Mouse (Mus musculus) MEL (cell line): ENCODE data around the gene Parva. TPM values are rescaled to one million over a fixed set of nuclear protein-coding genes. Genes with fewer than 3 reads are reported as not detected.

Experiments
- DNase-seq: peaks from one replicate; pipeline ENCODE4 v3.0.0; 2011; ENCODE audit warnings: low read depth, low spot score
- H3K27ac ChIP-seq: 2 replicates; pipeline ENCODE4 v1.5.1; 2012; ENCODE audit warnings: low read depth, mild to moderate bottlenecking, control low read depth, low read length, moderate library complexity; ENCODE audit not compliant: control insufficient read depth
- H3K27me3 ChIP-seq, 2 experiments: fragments of 150-350 bp in 1 of 2; sonication (generic) in 1 of 2; 2 replicates each; pipeline ENCODE4 v1.6.1; 2012; ENCODE audit warnings: low read length in 2 of 2, mild to moderate bottlenecking in 2 of 2, improper control_type of control experiment in 1 of 2, moderate library complexity in 1 of 2; ENCODE audit not compliant: insufficient read depth in 2 of 2, control insufficient read depth in 1 of 2
- H3K36me3 ChIP-seq, 2 experiments: 2 replicates each; pipeline ENCODE4 v1.6.1; 2012 to 2014; ENCODE audit warnings: low read length in 2 of 2, improper control_type of control experiment in 1 of 2, inconsistent platforms in 1 of 2, mild to moderate bottlenecking in 1 of 2; ENCODE audit not compliant: insufficient read depth in 2 of 2, control insufficient read depth in 1 of 2
- H3K4me1 ChIP-seq, 2 experiments: fragments of 150-350 bp in 1 of 2; sonication (generic) in 1 of 2; 2 replicates each; pipeline ENCODE4 v1.6.1; 2012; ENCODE audit warnings: low read length in 2 of 2, improper control_type of control experiment in 1 of 2, mild to moderate bottlenecking in 1 of 2; ENCODE audit not compliant: insufficient read depth in 2 of 2, control insufficient read depth in 1 of 2
- H3K4me3 ChIP-seq, 2 experiments: fragments of 150-350 bp in 1 of 2; sonication (generic) in 1 of 2; 2 replicates each; pipeline ENCODE4 v1.5.1; 2012; ENCODE audit warnings: low read depth in 2 of 2, low read length in 2 of 2, mild to moderate bottlenecking in 2 of 2, moderate library complexity in 2 of 2, control low read depth in 1 of 2, improper control_type of control experiment in 1 of 2; ENCODE audit not compliant: control insufficient read depth in 1 of 2, insufficient read depth in 1 of 2
- H3K79me2 ChIP-seq: 2 replicates; pipeline ENCODE4 v1.6.1; 2012; ENCODE audit warnings: mild to moderate bottlenecking, low read length, moderate library complexity; ENCODE audit not compliant: control insufficient read depth, poor library complexity, insufficient read depth
- H3K9ac ChIP-seq: 2 replicates; pipeline ENCODE4 v1.6.1; 2012; ENCODE audit warnings: low read depth, mild to moderate bottlenecking, control low read depth, low read length, moderate library complexity; ENCODE audit not compliant: control insufficient read depth, poor library complexity, severe bottlenecking
- H3K9me3 ChIP-seq: fragments of 150-350 bp; sonication (generic); replicated peaks from 2 replicates; pipeline ENCODE4 v1.6.1; 2012; ENCODE audit warnings: mild to moderate bottlenecking, low read length, improper control_type of control experiment, moderate library complexity; ENCODE audit not compliant: insufficient read depth
- E2F4 ChIP-seq: IDR thresholded peaks from 2 replicates; pipeline ENCODE4 v1.6.1; 2011; ENCODE audit warnings: low read depth, low read length, improper control_type of control experiment, borderline replicate concordance
- EP300 ChIP-seq, 2 experiments: IDR thresholded peaks; 2 replicates each; pipeline ENCODE4 v1.6.1; 2011; ENCODE audit warnings: improper control_type of control experiment in 2 of 2, low read length in 2 of 2, low read depth in 1 of 2, mild to moderate bottlenecking in 1 of 2
- ETS1 ChIP-seq: IDR thresholded peaks from 2 replicates; pipeline ENCODE4 v1.6.1; 2012; ENCODE audit warnings: low read depth, mild to moderate bottlenecking, inconsistent platforms, low read length, improper control_type of control experiment, moderate library complexity
- GABPA ChIP-seq: IDR thresholded peaks from 2 replicates; pipeline ENCODE4 v1.6.1; 2012; ENCODE audit warnings: low read depth, mild to moderate bottlenecking, inconsistent platforms, low read length, improper control_type of control experiment, moderate library complexity
- GATA1 ChIP-seq: IDR thresholded peaks from 2 replicates; pipeline ENCODE4 v1.6.1; 2011; ENCODE audit warnings: low read depth, low read length, improper control_type of control experiment
- HCFC1 ChIP-seq: IDR thresholded peaks from 2 replicates; pipeline ENCODE4 v1.6.1; 2012; ENCODE audit warnings: low read depth, mild to moderate bottlenecking, inconsistent platforms, low read length, improper control_type of control experiment, moderate library complexity
- MAX ChIP-seq: IDR thresholded peaks from 2 replicates; pipeline ENCODE4 v1.6.1; 2011; ENCODE audit warnings: low read length, improper control_type of control experiment
- MAZ ChIP-seq: IDR thresholded peaks from 2 replicates; pipeline ENCODE4 v1.6.1; 2012; ENCODE audit warnings: low read depth, mild to moderate bottlenecking, inconsistent platforms, low read length, improper control_type of control experiment
- MXI1 ChIP-seq: IDR thresholded peaks from 2 replicates; pipeline ENCODE4 v1.6.1; 2011; ENCODE audit warnings: mild to moderate bottlenecking, low read depth, low read length, improper control_type of control experiment
- MYB ChIP-seq: IDR thresholded peaks from 2 replicates; pipeline ENCODE4 v1.6.1; 2011; ENCODE audit warnings: mild to moderate bottlenecking, low read depth, low read length, improper control_type of control experiment
- NRF1 ChIP-seq: IDR thresholded peaks from 2 replicates; pipeline ENCODE4 v1.6.1; 2014; ENCODE audit warnings: low read depth, mild to moderate bottlenecking, inconsistent platforms, low read length, improper control_type of control experiment, moderate library complexity; ENCODE audit not compliant: poor library complexity, insufficient read depth, severe bottlenecking
- POLR2A ChIP-seq, 2 experiments: IDR thresholded peaks; 2 replicates each; pipeline ENCODE4 v1.6.1; 2011 to 2012; ENCODE audit warnings: low read length in 2 of 2, mild to moderate bottlenecking in 2 of 2, control low read depth in 1 of 2, improper control_type of control experiment in 1 of 2, low read depth in 1 of 2, moderate library complexity in 1 of 2; ENCODE audit not compliant: control insufficient read depth in 1 of 2, insufficient read depth in 1 of 2, poor library complexity in 1 of 2
- POLR2AphosphoS2 ChIP-seq: IDR thresholded peaks from 2 replicates; pipeline ENCODE4 v1.6.1; 2011; ENCODE audit warnings: low read length, improper control_type of control experiment
- POLR2AphosphoS5 ChIP-seq: IDR thresholded peaks from 2 replicates; pipeline ENCODE4 v1.6.1; 2012; ENCODE audit warnings: low read depth, borderline replicate concordance, mild to moderate bottlenecking, inconsistent platforms, low read length, moderate library complexity, mixed read lengths
- RAD21 ChIP-seq: IDR thresholded peaks from 2 replicates; pipeline ENCODE4 v1.6.1; 2011; ENCODE audit warnings: mild to moderate bottlenecking, low read depth, low read length, improper control_type of control experiment
- RCOR1 ChIP-seq: IDR thresholded peaks from 2 replicates; pipeline ENCODE4 v1.6.1; 2012; ENCODE audit warnings: low read depth, mild to moderate bottlenecking, inconsistent platforms, low read length, improper control_type of control experiment
- SIN3A ChIP-seq: IDR thresholded peaks from 2 replicates; pipeline ENCODE4 v1.6.1; 2012; ENCODE audit warnings: low read length, improper control_type of control experiment, inconsistent platforms
- SMC3 ChIP-seq: IDR thresholded peaks from 2 replicates; pipeline ENCODE4 v1.6.1; 2011; ENCODE audit warnings: low read depth, low read length, improper control_type of control experiment
- TBP ChIP-seq: IDR thresholded peaks from 2 replicates; pipeline ENCODE4 v1.8.0; 2011; ENCODE audit warnings: low read depth, low read length, improper control_type of control experiment
- USF2 ChIP-seq, 2 experiments: IDR thresholded peaks; 2 replicates each; pipeline ENCODE4 v1.6.1; 2011 to 2012; ENCODE audit warnings: improper control_type of control experiment in 2 of 2, low read length in 2 of 2, borderline replicate concordance in 1 of 2, inconsistent platforms in 1 of 2, low read depth in 1 of 2, mild to moderate bottlenecking in 1 of 2; ENCODE audit not compliant: insufficient read depth in 1 of 2
- ZKSCAN1 ChIP-seq: IDR thresholded peaks from 2 replicates; pipeline ENCODE4 v1.6.1; 2012; ENCODE audit warnings: low read depth, mild to moderate bottlenecking, inconsistent platforms, low read length, improper control_type of control experiment, moderate library complexity
- polyA plus RNA-seq, 2 experiments: library from polyadenylated mRNA; stranded (reverse) in 1 of 2; unstranded in 1 of 2; fragments of >175 nt in 1 of 2; fragments of >200 nt in 1 of 2; gene quantifications; 2 replicates each; pipeline versions ENCODE4 v1.2.1 to v1.2.4; 2012; ENCODE audit warnings: low replicate concordance in 2 of 2, low read depth in 1 of 2; ENCODE audit not compliant: insufficient read length in 2 of 2, insufficient read depth in 1 of 2, missing spikeins in 1 of 2
- total RNA-seq: library from RNA; depleted of rRNA; stranded (reverse); fragments of 300-350 nt; gene quantifications from 2 replicates; pipeline ENCODE4 v1.2.3, GENCODE M21; 2012

The Parva gene
- total and polyA plus RNA-seq, 3 experiments, result not detected

DNA sequence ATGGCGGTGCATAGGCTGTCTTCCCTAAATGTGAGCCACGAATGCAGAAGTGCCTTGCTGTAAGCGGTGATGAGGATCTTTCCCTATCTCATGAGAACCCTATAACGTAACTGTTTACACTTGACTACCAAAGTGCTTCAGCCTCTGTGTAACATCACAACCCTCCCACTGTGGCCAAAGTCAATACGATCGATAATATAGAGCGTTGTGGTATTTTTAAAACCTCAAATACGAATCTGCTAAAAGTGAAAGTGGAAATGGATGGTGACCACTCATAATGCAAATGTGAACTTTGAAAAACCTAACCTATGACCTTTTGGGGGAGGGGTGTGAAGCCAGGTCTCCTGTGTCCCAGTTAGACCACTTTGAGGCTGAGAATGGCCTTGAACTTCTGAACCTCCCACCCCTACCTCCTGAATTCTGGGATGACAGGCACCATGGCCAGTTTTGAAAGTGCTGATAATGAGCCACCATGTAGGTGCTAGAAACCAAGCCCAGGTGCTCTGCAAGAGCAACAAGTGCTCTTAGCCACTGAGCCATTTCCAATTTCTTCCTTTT lies 87.4 kb downstream of the Parva start:
- Histone ChIP-seq H3K79me2 (no peaks in the 10 kb centered on the region), H3K27me3 (no peaks in the 10 kb centered on the region), H3K4me3 (no peak overlapping the region), H3K9me3 (no peaks in the 10 kb centered on the region), H3K4me1 (no peaks in the 10 kb centered on the region), H3K36me3 (no peaks in the 10 kb centered on the region), H3K9ac (no peak overlapping the region), H3K27ac (no peak overlapping the region)
- TF ChIP-seq POLR2AphosphoS5 (no peak), GABPA (no peak), HCFC1 (no peak), TBP (no peak), ZKSCAN1 (no peak), MAZ (no peak)
- no peak for DNase-seq

DNA sequence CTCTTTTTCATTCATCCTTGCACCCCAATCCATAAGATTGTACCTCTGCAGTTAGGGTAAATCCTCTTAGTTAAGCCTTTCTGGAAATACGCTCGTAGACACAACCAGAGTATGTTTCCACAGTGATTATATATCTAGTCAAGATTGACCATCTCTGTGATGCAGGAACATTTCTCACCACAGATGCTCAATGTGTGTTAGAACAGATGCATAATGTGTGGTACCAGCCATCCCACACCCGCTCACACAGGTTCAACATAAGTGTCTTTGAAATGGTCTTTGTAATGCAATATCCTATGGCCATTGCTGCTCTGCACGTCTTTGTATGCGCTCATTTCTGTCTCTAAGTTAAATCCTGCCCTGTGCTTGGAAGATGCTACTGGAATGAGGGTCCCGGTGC lies 98.2 kb downstream of the Parva start:
- Histone ChIP-seq H3K79me2 (no peaks in the 10 kb centered on the region), H3K9me3 (no peaks in the 10 kb centered on the region), H3K27me3 (no peaks in the 10 kb centered on the region), H3K4me1 (no peaks in the 10 kb centered on the region), H3K36me3 (no peaks in the 10 kb centered on the region), H3K27ac (no peak overlapping the region), H3K4me3 (no peak overlapping the region), H3K9ac (no peak overlapping the region)
- TF ChIP-seq E2F4 (no peak), POLR2AphosphoS5 (no peak), ETS1 (no peak), USF2 (IDR thresholded peaks at IDR 0.05; ENCODE audit: borderline replicate concordance in 1 of 2, insufficient read depth in 1 of 2, low read depth in 1 of 2, low read length in 2 of 2) (no peak), EP300 (IDR thresholded peaks at IDR 0.05; ENCODE audit: low read depth in 1 of 2, low read length in 2 of 2) (no peak), RCOR1 (no peak), POLR2AphosphoS2 (no peak), MYB (no peak), SMC3 (no peak), GATA1 (no peak), SIN3A (no peak), MAZ (no peak)
- DNase-seq, result no peak

DNA sequence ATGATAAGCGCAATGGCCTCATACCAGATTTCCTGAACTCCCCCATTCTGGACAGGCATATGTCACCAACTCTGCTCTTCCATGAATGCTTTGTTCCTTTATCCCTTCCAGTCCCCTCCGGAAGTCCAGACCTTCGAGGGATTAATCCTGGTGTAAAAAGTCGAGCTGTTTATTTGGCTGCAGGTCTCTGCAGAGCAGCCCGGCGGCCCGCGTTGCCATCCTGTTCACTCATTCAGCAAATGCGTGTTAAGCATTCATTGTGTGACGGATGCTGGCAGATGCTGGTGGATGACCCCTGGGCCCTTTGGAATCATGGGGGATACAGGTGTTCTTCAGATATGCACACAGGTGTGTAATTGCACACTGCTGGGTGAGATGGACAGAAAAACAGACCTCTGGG lies 98.9 kb downstream of the Parva start:
- TF ChIP-seq POLR2A (IDR thresholded peaks at IDR 0.05; ENCODE audit: control insufficient read depth in 1 of 2, insufficient read depth in 1 of 2, low read depth in 1 of 2, low read length in 2 of 2, poor library complexity in 1 of 2), result no peak
- TF ChIP-seq GATA1, result no peak
- no peak for TF ChIP-seq HCFC1
- TF ChIP-seq NRF1, result no peak
- TF ChIP-seq MAX, result no peak
- no peak for TF ChIP-seq MXI1
- no peak for TF ChIP-seq RCOR1
- TF ChIP-seq RAD21, result no peak
- H3K79me2 ChIP-seq, result no peaks in the 10 kb centered on the region
- no peak overlapping the region for H3K4me3 ChIP-seq
- DNase-seq, result no peak
- H3K27ac ChIP-seq, result no peak overlapping the region
- H3K9me3 ChIP-seq, result no peaks in the 10 kb centered on the region
- no peaks in the 10 kb centered on the region for H3K4me1 ChIP-seq
- H3K9ac ChIP-seq, result no peak overlapping the region
- no peaks in the 10 kb centered on the region for H3K36me3 ChIP-seq
- no peaks in the 10 kb centered on the region for H3K27me3 ChIP-seq
